11 mouse cellular contexts compared by ENCODE assay signal in genomic region chr10:75794880-75795279, GRCm38 (mm10). TPM values are rescaled to one million over a fixed set of nuclear protein-coding genes. Genes with fewer than 3 reads are reported as not detected.
A peak's percentile ranks its signal among the peaks of the same experiment; 100 is the strongest.
DNase-seq lines count a peak whose midpoint lies in the region; ATAC-seq and TF ChIP-seq lines count a peak whose summit lies in the region.
"Had no signal": no experiment of that assay in that cellular context is flagged by ENCODE, and none has a peak within 500 bp of the region (broad histone marks: within the 10 kb centered on the region; RNA-seq: fewer than 3 reads in every experiment).

No protein-coding gene starts in this region.

- H3K27me3 ChIP-seq in embryonic facial prominence, embryonic 10.5 days (replicated peaks; ENCODE audit: low read depth, poor library complexity, severe bottlenecking) = peaks cover 39% of the 10 kb centered on the region
- H3K27me3 ChIP-seq: lung, embryonic 15.5 days had no signal

- H3K4me1 ChIP-seq in embryonic facial prominence, embryonic 10.5 days = peaks cover 38% of the 10 kb centered on the region

- no peaks in the 10 kb centered on the region for H3K9me3 ChIP-seq in embryonic facial prominence, embryonic 10.5 days
- H3K9me3 ChIP-seq: lung, embryonic 15.5 days had no signal

- H3K36me3 ChIP-seq in embryonic facial prominence, embryonic 10.5 days (replicated peaks) = no peaks in the 10 kb centered on the region
- H3K36me3 ChIP-seq: lung, embryonic 15.5 days had no signal

- WGBS in embryonic facial prominence, embryonic 10.5 days = 29% methylated on average over 3 of the region's 3 CpGs

- intact Hi-C loops in gastrocnemius, adult 2 months (cut with DNase I) = no loop called here
- intact Hi-C loops in heart, postnatal 10 days (cut with DNase I) = no loop called here

- H3K4me3 ChIP-seq in gastrocnemius, adult 2 months = peak overlapping the region; percentile 29
- no peak overlapping the region for H3K4me3 ChIP-seq in embryonic facial prominence, embryonic 10.5 days
- H3K4me3 ChIP-seq: lung, embryonic 15.5 days had no signal

- no peak for TF ChIP-seq CTCF in gastrocnemius, adult 2 months (IDR thresholded peaks at IDR 0.05)

- no peak overlapping the region for H3K27ac ChIP-seq in gastrocnemius, adult 2 months
- peak overlapping the region; percentile 49; the same call in 1 of the 2 replicates for H3K27ac ChIP-seq in embryonic facial prominence, embryonic 10.5 days (replicated peaks)
- H3K27ac ChIP-seq: lung, embryonic 15.5 days had no signal

- no peak for ATAC-seq in erythroblast, adult 5-6 weeks (replicated peaks; ENCODE audit: low FRiP score, poor library complexity, severe bottlenecking)
- no peak for ATAC-seq in erythroid progenitor cell, adult 5-6 weeks (replicated peaks; ENCODE audit: low FRiP score, poor library complexity, severe bottlenecking)

- DNase-seq in gastrocnemius, adult 2 months = peak; percentile 21
- DNase-seq in gastrocnemius, postnatal 4 days (ENCODE audit: low spot score in 2 of 2) = no peak
- DNase-seq in embryonic facial prominence, embryonic 10.5 days (ENCODE audit: low spot score) = peak; percentile 36
- peak; percentile 67 to 88 for DNase-seq in kidney, postnatal 36 days
- peak; percentile 58 to 70 for DNase-seq in lung, postnatal 4 days
- DNase-seq in heart, postnatal 10 days = no peak
- DNase-seq: right cerebral cortex, adult 18-20 months had no signal

RNA-seq across cellular contexts. Expression of gene Gstt1, which starts 3.5 kb away (rescaled TPM):
- total RNA-seq in gastrocnemius, adult 2 months (2021) = 1 to 10 TPM; 4.5 to 5.7 TPM
- 10 to 100 TPM; 10.2 to 11.8 TPM for total RNA-seq in gastrocnemius, postnatal 4 days (2021)
- polyA plus RNA-seq in embryonic facial prominence, embryonic 10.5 days (2016; fragmentation: Nextera tagmentation; extraction: Ambion mirVana) = 3.0 and 4.3 TPM in 2 replicates
- 6.3 and 24.0 TPM in 2 replicates for total RNA-seq in erythroblast, adult 5-6 weeks (2015; ENCODE audit: low replicate concordance)
- 4.1 and 6.8 TPM in 2 replicates for total RNA-seq in erythroblast, adult 5-6 weeks (2017; ENCODE audit: low replicate concordance)
- total RNA-seq in erythroid progenitor cell, adult 5-6 weeks (2015; ENCODE audit: low replicate concordance) = 25.6 and 29.3 TPM in 2 replicates
- total RNA-seq in erythroid progenitor cell, adult 5-6 weeks (2017; ENCODE audit: low replicate concordance) = 18.0 and 25.6 TPM in 2 replicates
- total RNA-seq in heart, postnatal 10 days (2021) = 1 to 10 TPM; 5.9 to 7.9 TPM

RNA-seq across cellular contexts. Expression of gene Gstt3, which starts 13.7 kb away (rescaled TPM):
- total RNA-seq in gastrocnemius, adult 2 months (2021) = 1 to 10 TPM; 2.6 to 3.2 TPM
- 1 to 10 TPM; 5.4 to 6.8 TPM for total RNA-seq in gastrocnemius, postnatal 4 days (2021)
- polyA plus RNA-seq in embryonic facial prominence, embryonic 10.5 days (2016; fragmentation: Nextera tagmentation; extraction: Ambion mirVana) = 2.4 and 4.3 TPM in 2 replicates
- 0.42 TPM in 1 of 2 replicates, not detected in the other for total RNA-seq in erythroblast, adult 5-6 weeks (2015; ENCODE audit: low replicate concordance)
- total RNA-seq in erythroblast, adult 5-6 weeks (2017; ENCODE audit: low replicate concordance) = 0.51 TPM in 1 of 2 replicates, not detected in the other
- 1.3 TPM in 1 of 2 replicates, not detected in the other for total RNA-seq in erythroid progenitor cell, adult 5-6 weeks (2015; ENCODE audit: low replicate concordance)
- total RNA-seq in erythroid progenitor cell, adult 5-6 weeks (2017; ENCODE audit: low replicate concordance) = 0.13 TPM in 1 of 2 replicates, not detected in the other
- 1 to 10 TPM; 1.9 to 3.0 TPM for total RNA-seq in heart, postnatal 10 days (2021)

RNA-seq across cellular contexts. Expression of gene Gm20441, which starts 14.1 kb away (rescaled TPM):
- not detected for total RNA-seq in gastrocnemius, adult 2 months (2021)
- not detected for total RNA-seq in gastrocnemius, postnatal 4 days (2021)
- not detected in 2 replicates for polyA plus RNA-seq in embryonic facial prominence, embryonic 10.5 days (2016; fragmentation: Nextera tagmentation; extraction: Ambion mirVana)
- not detected in 2 replicates for total RNA-seq in erythroblast, adult 5-6 weeks (2015; ENCODE audit: low replicate concordance)
- not detected in 2 replicates for total RNA-seq in erythroblast, adult 5-6 weeks (2017; ENCODE audit: low replicate concordance)
- not detected in 2 replicates for total RNA-seq in erythroid progenitor cell, adult 5-6 weeks (2015; ENCODE audit: low replicate concordance)
- total RNA-seq in erythroid progenitor cell, adult 5-6 weeks (2017; ENCODE audit: low replicate concordance) = not detected in 2 replicates
- total RNA-seq in heart, postnatal 10 days (2021) = not detected
- total RNA-seq: heart, adult 18-20 months had no signal
- polyA plus RNA-seq: lung, embryonic 15.5 days had no signal

RNA-seq across cellular contexts. Expression of gene Ddt, which starts 21.7 kb away (rescaled TPM):
- 10 to 100 TPM; 32.5 to 55.0 TPM for total RNA-seq in gastrocnemius, adult 2 months (2021)
- total RNA-seq in gastrocnemius, postnatal 4 days (2021) = 10 to 100 TPM; 28.2 to 29.4 TPM
- 93.8 and 103 TPM in 2 replicates for polyA plus RNA-seq in embryonic facial prominence, embryonic 10.5 days (2016; fragmentation: Nextera tagmentation; extraction: Ambion mirVana)
- total RNA-seq in erythroblast, adult 5-6 weeks (2015; ENCODE audit: low replicate concordance) = 5.4 TPM in 1 of 2 replicates, not detected in the other
- total RNA-seq in erythroblast, adult 5-6 weeks (2017; ENCODE audit: low replicate concordance) = 4.6 and 5.0 TPM in 2 replicates
- 33.5 TPM in 1 of 2 replicates, not detected in the other for total RNA-seq in erythroid progenitor cell, adult 5-6 weeks (2015; ENCODE audit: low replicate concordance)
- total RNA-seq in erythroid progenitor cell, adult 5-6 weeks (2017; ENCODE audit: low replicate concordance) = not detected in 2 replicates
- total RNA-seq in heart, postnatal 10 days (2021) = 10 to 100 TPM; 29.6 to 49.2 TPM

RNA-seq across cellular contexts. Expression of gene Gstt4, which starts 27.5 kb away (rescaled TPM):
- total RNA-seq in gastrocnemius, adult 2 months (2021) = not detected
- not detected for total RNA-seq in gastrocnemius, postnatal 4 days (2021)
- polyA plus RNA-seq in embryonic facial prominence, embryonic 10.5 days (2016; fragmentation: Nextera tagmentation; extraction: Ambion mirVana) = 0.21 TPM in 1 of 2 replicates, not detected in the other
- not detected in 2 replicates for total RNA-seq in erythroblast, adult 5-6 weeks (2015; ENCODE audit: low replicate concordance)
- total RNA-seq in erythroblast, adult 5-6 weeks (2017; ENCODE audit: low replicate concordance) = 0.84 TPM in 1 of 2 replicates, not detected in the other
- not detected in 2 replicates for total RNA-seq in erythroid progenitor cell, adult 5-6 weeks (2015; ENCODE audit: low replicate concordance)
- total RNA-seq in erythroid progenitor cell, adult 5-6 weeks (2017; ENCODE audit: low replicate concordance) = not detected in 2 replicates
- total RNA-seq in heart, postnatal 10 days (2021) = not detected
- total RNA-seq: heart, adult 18-20 months had no signal
- polyA plus RNA-seq: lung, embryonic 15.5 days had no signal

Comparison
In these comparisons a context has a peak if more than half of its experiments do, and no peak if none do; other contexts are left out.
1. DNase-seq: peak in gastrocnemius, adult 2 months (single experiment), embryonic facial prominence, embryonic 10.5 days (single experiment), kidney, postnatal 36 days (2 of 2) and lung, postnatal 4 days (2 of 2); none in gastrocnemius, postnatal 4 days (0 of 2) and heart, postnatal 10 days (0 of 2).